Mouse (Mus musculus) stomach, embryonic 15.5 days (tissue): ENCODE results near the gene 2310009B15Rik. TPM values are rescaled to one million over a fixed set of nuclear protein-coding genes. Genes with fewer than 3 reads are reported as not detected.
A peak's percentile ranks its signal among the peaks of the same experiment; 100 is the strongest.
"Not testable (repeated sequence)": the region's sequence is repeated elsewhere in the genome, so short reads cannot be mapped to it uniquely, and the experiment has no call there.

Experiments
- ATAC-seq: fragments of 200-750 bp; cut with Nextera tagmentation; 2 replicates; pipeline ENCODE4 v1.8.0; 2017; ENCODE audit warnings: low read depth, moderate number of reproducible peaks, moderate TSS enrichment; ENCODE audit not compliant: insufficient read depth, low FRiP score
- H3K27ac ChIP-seq: fragments of 300-500 bp; sonication (generic); 2 replicates; pipeline ENCODE4 v1.5.1; 2015; ENCODE audit warnings: mild to moderate bottlenecking, inconsistent platforms
- H3K27me3 ChIP-seq: fragments of 300-500 bp; sonication (generic); replicated peaks from 2 replicates; pipeline ENCODE4 v1.6.1; 2015; ENCODE audit warnings: inconsistent platforms
- H3K36me3 ChIP-seq: fragments of 300-500 bp; sonication (generic); 2 replicates; pipeline ENCODE4 v1.6.1; 2015; ENCODE audit warnings: inconsistent platforms
- H3K4me1 ChIP-seq: fragments of 300-500 bp; sonication (generic); 2 replicates; pipeline ENCODE4 v1.6.1; 2015; ENCODE audit warnings: inconsistent platforms
- H3K4me2 ChIP-seq: fragments of 300-500 bp; sonication (generic); 2 replicates; pipeline ENCODE4 v1.6.1; 2015; ENCODE audit warnings: mild to moderate bottlenecking, inconsistent platforms
- H3K4me3 ChIP-seq: fragments of 300-500 bp; sonication (generic); replicated peaks from 2 replicates; pipeline ENCODE4 v1.5.1; 2015; ENCODE audit warnings: inconsistent platforms
- H3K9ac ChIP-seq: fragments of 300-500 bp; sonication (generic); 2 replicates; pipeline ENCODE4 v1.6.1; 2015; ENCODE audit warnings: inconsistent platforms
- H3K9me3 ChIP-seq: fragments of 300-500 bp; sonication (generic); 2 replicates; pipeline ENCODE4 v1.6.1; 2016; ENCODE audit warnings: inconsistent platforms
- WGBS: fragments of 180-500 bp; shearing (Covaris S2); methylation state at CpG from one replicate; pipeline ENCODE4 v1.1.7; 2015; 5-methylcytosine and 5-hydroxymethylcytosine counted together
- polyA plus RNA-seq: library from polyadenylated mRNA; unstranded; fragments of >200 nt; fragmentation: Nextera tagmentation; extraction: Ambion mirVana; gene quantifications from 2 replicates; pipeline ENCODE4 v1.2.1, GENCODE M21; 2015

2310009B15Rik gene
- 40.0 and 44.2 TPM in 2 replicates for polyA plus RNA-seq

GRCm38 (mm10) chr1:138856101-138856950 lies at the start of gene 2310009B15Rik:
2310009B15Rik (minus strand) TSS chr1:138856852.
- H3K4me2 ChIP-seq, result peak within 1 kb of the TSS; percentile 40
- ATAC-seq, result peak; percentile 98
- not testable (repeated sequence) for H3K4me1 ChIP-seq, H3K9me3 ChIP-seq, H3K27me3 ChIP-seq, H3K36me3 ChIP-seq, H3K9ac ChIP-seq
- WGBS, result under 1% methylated on average over 54 of the region's 79 CpGs
- peak within 1 kb of the TSS; percentile 51 for H3K4me3 ChIP-seq
- H3K27ac ChIP-seq, result peak within 1 kb of the TSS; percentile 85

- H3K27ac ChIP-seq, result no peak overlapping the region
- ATAC-seq, result no peak
- no peak overlapping the region for H3K4me3 ChIP-seq
- H3K9me3 ChIP-seq, result no peaks in the 10 kb centered on the region
- H3K4me1 ChIP-seq, result no peaks in the 10 kb centered on the region
- no peak overlapping the region for H3K4me2 ChIP-seq
- WGBS, result 60% methylated on average over 3 of the region's 3 CpGs
- no peak overlapping the region for H3K9ac ChIP-seq
- no peaks in the 10 kb centered on the region for H3K36me3 ChIP-seq
- no peaks in the 10 kb centered on the region for H3K27me3 ChIP-seq
Measured at GRCm38 (mm10) chr1:138906256-138906655, 49.6 kb upstream of the 2310009B15Rik start.

- no peaks in the 10 kb centered on the region for H3K9me3 ChIP-seq
- no peak for ATAC-seq
- no peak overlapping the region for H3K27ac ChIP-seq
- no peaks in the 10 kb centered on the region for H3K27me3 ChIP-seq
- no peak overlapping the region for H3K4me2 ChIP-seq
- H3K36me3 ChIP-seq, result no peaks in the 10 kb centered on the region
- 80% methylated on average over 3 of the region's 3 CpGs for WGBS
- no peak overlapping the region for H3K4me3 ChIP-seq
- no peaks in the 10 kb centered on the region for H3K4me1 ChIP-seq
- H3K9ac ChIP-seq, result no peak overlapping the region
Measured at GRCm38 (mm10) chr1:138905092-138905765, 48.6 kb upstream of the 2310009B15Rik start.

GRCm38 (mm10) chr1:138903894-138904293 lies 47.2 kb upstream of the 2310009B15Rik start:
- Histone ChIP-seq H3K4me1 (no peaks in the 10 kb centered on the region), H3K27me3 (no peaks in the 10 kb centered on the region), H3K4me2 (no peak overlapping the region), H3K4me3 (no peak overlapping the region), H3K27ac (no peak overlapping the region), H3K9me3 (no peaks in the 10 kb centered on the region), H3K36me3 (no peaks in the 10 kb centered on the region), H3K9ac (no peak overlapping the region)
- no peak for ATAC-seq
- 87% methylated on average over 5 of the region's 5 CpGs for WGBS

GRCm38 (mm10) chr1:138901431-138902117 lies 44.9 kb upstream of the 2310009B15Rik start:
- WGBS, result 89% methylated on average over 16 of the region's 16 CpGs
- no peak overlapping the region for H3K9ac ChIP-seq

GRCm38 (mm10) chr1:138896088-138896487 lies 39.4 kb upstream of the 2310009B15Rik start:
- no peak for ATAC-seq
- no peaks in the 10 kb centered on the region for H3K36me3 ChIP-seq
- 80% methylated on average over 3 of the region's 3 CpGs for WGBS
- no peak overlapping the region for H3K27ac ChIP-seq
- H3K4me2 ChIP-seq, result no peak overlapping the region
- no peaks in the 10 kb centered on the region for H3K4me1 ChIP-seq
- no peaks in the 10 kb centered on the region for H3K27me3 ChIP-seq
- H3K4me3 ChIP-seq, result no peak overlapping the region
- no peaks in the 10 kb centered on the region for H3K9me3 ChIP-seq
- no peak overlapping the region for H3K9ac ChIP-seq

More at GRCm38 (mm10) chr1:138901431-138902117, 44.9 kb upstream of the 2310009B15Rik start:
- Histone ChIP-seq H3K4me3 (no peak overlapping the region), H3K27ac (no peak overlapping the region), H3K36me3 (no peaks in the 10 kb centered on the region), H3K27me3 (no peaks in the 10 kb centered on the region), H3K4me2 (no peak overlapping the region), H3K4me1 (no peaks in the 10 kb centered on the region), H3K9me3 (no peaks in the 10 kb centered on the region)
- no peak for ATAC-seq

GRCm38 (mm10) chr1:138877470-138878254 lies 21.0 kb upstream of the 2310009B15Rik start:
- Histone ChIP-seq H3K9me3 (no peaks in the 10 kb centered on the region), H3K36me3 (no peaks in the 10 kb centered on the region), H3K4me2 (no peak overlapping the region), H3K9ac (no peak overlapping the region), H3K4me3 (no peak overlapping the region), H3K4me1 (no peaks in the 10 kb centered on the region), H3K27ac (no peak overlapping the region), H3K27me3 (no peaks in the 10 kb centered on the region)
- 95% methylated on average over 14 of the region's 14 CpGs for WGBS
- ATAC-seq, result no peak

- no peaks in the 10 kb centered on the region for H3K4me1 ChIP-seq
- ATAC-seq, result no peak
- H3K4me2 ChIP-seq, result 0 out of 2 replicates have a peak overlapping the region, but pooled peaks have one; percentile 8
- no peaks in the 10 kb centered on the region for H3K27me3 ChIP-seq
- 59% methylated on average over 16 of the region's 16 CpGs for WGBS
- no peak overlapping the region for H3K4me3 ChIP-seq
- no peak overlapping the region for H3K9ac ChIP-seq
- no peaks in the 10 kb centered on the region for H3K36me3 ChIP-seq
- no peak overlapping the region for H3K27ac ChIP-seq
- H3K9me3 ChIP-seq, result no peaks in the 10 kb centered on the region
Measured at GRCm38 (mm10) chr1:138876371-138877045, 19.9 kb upstream of the 2310009B15Rik start.

- Histone ChIP-seq H3K9ac (no peak overlapping the region), H3K4me1 (peaks cover 18% of the 10 kb centered on the region), H3K4me2 (no peak overlapping the region), H3K27ac (no peak overlapping the region), H3K9me3 (no peaks in the 10 kb centered on the region), H3K36me3 (no peaks in the 10 kb centered on the region), H3K4me3 (no peak overlapping the region), H3K27me3 (peaks cover 32% of the 10 kb centered on the region)
- ATAC-seq, result no peak
- 86% methylated on average over 1 of the region's 1 CpGs for WGBS
Measured at GRCm38 (mm10) chr1:138850823-138851222, 5.8 kb downstream of the 2310009B15Rik start.

- Histone ChIP-seq H3K9ac (no peak overlapping the region), H3K27me3 (peaks cover 39% of the 10 kb centered on the region), H3K4me3 (no peak overlapping the region), H3K36me3 (no peaks in the 10 kb centered on the region), H3K27ac (no peak overlapping the region), H3K9me3 (no peaks in the 10 kb centered on the region), H3K4me2 (no peak overlapping the region), H3K4me1 (peaks cover 18% of the 10 kb centered on the region)
- WGBS, result 65% methylated on average over 4 of the region's 4 CpGs
- no peak for ATAC-seq
Measured at GRCm38 (mm10) chr1:138850161-138850539, 6.5 kb downstream of the 2310009B15Rik start.
